Mouse (Mus musculus) lung, embryonic 16.5 days (tissue): ENCODE measurements at regions not wholly inside any gene's neighbourhood (a gene's known extent, or its start where the extent isn't known, plus 50 kb on each side); places are given as distances from the start of the nearest gene placed in this dataset.
"Not testable (repeated sequence)": the region's sequence is repeated elsewhere in the genome, so short reads cannot be mapped to it uniquely, and the experiment has no call there.

Experiments used
- ATAC-seq: fragments of 200-750 bp; cut with Nextera tagmentation; 2 replicates; pipeline ENCODE4 v1.8.0; 2017; ENCODE audit warnings: low read depth, mild to moderate bottlenecking, moderate library complexity
- H3K27ac ChIP-seq: fragments of 300-500 bp; sonication (generic); 2 replicates; pipeline ENCODE4 v1.5.1; 2014; ENCODE audit warnings: mild to moderate bottlenecking, control low read depth, low read length
- H3K27me3 ChIP-seq: fragments of 300-500 bp; sonication (generic); 2 replicates; pipeline ENCODE4 v1.6.1; 2014; ENCODE audit warnings: low read depth, low read length, mixed read lengths; ENCODE audit not compliant: control insufficient read depth, insufficient read depth
- H3K36me3 ChIP-seq: fragments of 300-500 bp; sonication (generic); 2 replicates; pipeline ENCODE4 v1.6.1; 2014; ENCODE audit warnings: low read length; ENCODE audit not compliant: control insufficient read depth, insufficient read depth
- H3K4me1 ChIP-seq: fragments of 300-500 bp; sonication (generic); replicated peaks from 2 replicates; pipeline ENCODE4 v1.6.1; 2014; ENCODE audit warnings: low read length, mixed read lengths; ENCODE audit not compliant: control insufficient read depth, insufficient read depth
- H3K4me2 ChIP-seq: fragments of 300-500 bp; sonication (generic); 2 replicates; pipeline ENCODE4 v1.6.1; 2014; ENCODE audit warnings: low read depth, low read length, control low read depth
- H3K4me3 ChIP-seq: fragments of 300-500 bp; sonication (generic); 2 replicates; pipeline ENCODE4 v1.5.1; 2014; ENCODE audit warnings: mild to moderate bottlenecking, low read length, control low read depth
- H3K9ac ChIP-seq: fragments of 300-500 bp; sonication (generic); 2 replicates; pipeline ENCODE4 v1.6.1; 2014; ENCODE audit warnings: low read length, control low read depth
- H3K9me3 ChIP-seq: fragments of 300-500 bp; sonication (generic); 2 replicates; pipeline ENCODE4 v1.6.1; 2016; ENCODE audit warnings: low read length; ENCODE audit not compliant: control insufficient read depth
- WGBS: fragments of 180-500 bp; shearing (Covaris S2); extraction: QIAGEN DNeasy Blood & Tissue Kit; methylation state at CpG from one replicate; pipeline ENCODE4 v1.1.7; 2014; 5-methylcytosine and 5-hydroxymethylcytosine counted together

- H3K9me3 ChIP-seq, result no peaks in the 10 kb centered on the region; the same call in 1 of the 2 replicates
- no peaks in the 10 kb centered on the region for H3K27me3 ChIP-seq
- no peak overlapping the region for H3K27ac ChIP-seq
- 72% methylated on average over 9 of the region's 9 CpGs for WGBS
- H3K4me3 ChIP-seq, result no peak overlapping the region
- no peak for ATAC-seq
- H3K4me2 ChIP-seq, result no peak overlapping the region
- no peaks in the 10 kb centered on the region for H3K4me1 ChIP-seq
- H3K9ac ChIP-seq, result no peak overlapping the region
- no peaks in the 10 kb centered on the region for H3K36me3 ChIP-seq
Measured at GRCm38 (mm10) chr13:50964070-50964469, 136.6 kb upstream of the Spin1 start.

DNA sequence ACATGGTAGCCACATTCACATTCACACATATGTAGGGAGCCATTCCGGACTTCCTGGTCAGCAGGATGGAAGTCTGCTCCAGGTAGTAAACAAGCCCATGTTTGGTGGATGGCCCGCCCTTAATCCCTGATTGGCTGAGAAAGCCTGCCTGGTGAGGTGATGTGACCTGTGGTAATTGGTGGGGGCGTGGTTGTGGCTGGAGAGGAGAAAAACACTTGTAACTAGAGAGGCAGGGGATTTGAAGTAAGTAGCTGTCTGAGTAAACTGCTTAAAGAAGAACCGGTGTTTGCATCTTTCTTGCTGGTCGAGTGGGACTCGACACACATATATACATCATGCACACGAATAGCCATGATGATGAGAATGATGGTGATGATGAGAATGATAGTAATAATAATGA is 135.6 kb upstream of the Spin1 start:
- H3K27ac ChIP-seq, H3K4me1 ChIP-seq, H3K27me3 ChIP-seq, H3K9me3 ChIP-seq, H3K36me3 ChIP-seq, H3K4me3 ChIP-seq, H3K9ac ChIP-seq, ATAC-seq, H3K4me2 ChIP-seq: not testable (repeated sequence)
- 54% methylated on average over 7 of the region's 7 CpGs for WGBS

GRCm38 (mm10) chr13:50965678-50966077 is 135.0 kb upstream of the Spin1 start:
- ATAC-seq, result no peak
- H3K27me3 ChIP-seq, result no peaks in the 10 kb centered on the region
- 66% methylated on average over 4 of the region's 4 CpGs for WGBS
- H3K4me2 ChIP-seq, result no peak overlapping the region
- no peaks in the 10 kb centered on the region for H3K4me1 ChIP-seq
- H3K9me3 ChIP-seq, result no peaks in the 10 kb centered on the region; the same call in 1 of the 2 replicates
- no peaks in the 10 kb centered on the region for H3K36me3 ChIP-seq
- H3K4me3 ChIP-seq, result no peak overlapping the region
- no peak overlapping the region for H3K27ac ChIP-seq
- no peak overlapping the region for H3K9ac ChIP-seq

- H3K4me3 ChIP-seq, result no peak overlapping the region
- no peak for ATAC-seq
- no peaks in the 10 kb centered on the region; the same call in 1 of the 2 replicates for H3K9me3 ChIP-seq
- no peak overlapping the region for H3K27ac ChIP-seq
- H3K4me2 ChIP-seq, result no peak overlapping the region
- 72% methylated on average over 2 of the region's 2 CpGs for WGBS
- no peaks in the 10 kb centered on the region for H3K36me3 ChIP-seq
- H3K9ac ChIP-seq, result no peak overlapping the region
- no peaks in the 10 kb centered on the region for H3K27me3 ChIP-seq
- H3K4me1 ChIP-seq, result no peaks in the 10 kb centered on the region
Measured at GRCm38 (mm10) chr13:50966826-50967225, 133.9 kb upstream of the Spin1 start.

DNA sequence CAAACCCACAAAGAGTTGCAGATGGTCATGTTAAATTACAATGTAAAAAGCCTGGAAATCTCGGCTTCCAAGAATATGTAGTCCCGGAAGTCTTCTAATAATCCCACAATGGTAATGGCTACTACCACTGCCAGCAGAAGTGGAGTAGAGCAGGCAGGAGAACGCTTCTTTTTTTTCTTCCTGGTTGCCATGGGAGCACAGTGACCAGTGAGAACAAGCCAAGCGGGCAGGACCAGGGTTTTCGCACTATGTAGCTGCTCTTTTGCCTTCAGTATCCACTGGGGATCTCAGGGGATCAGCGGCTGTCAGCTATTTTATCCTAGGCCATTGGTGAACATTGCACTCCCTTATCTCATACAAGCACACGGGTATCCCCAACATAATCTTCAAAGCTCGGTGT is 127.3 kb upstream of the Spin1 start:
- WGBS, result 59% methylated on average over 8 of the region's 8 CpGs
- Histone ChIP-seq H3K4me1 (no peaks in the 10 kb centered on the region), H3K27me3 (no peaks in the 10 kb centered on the region), H3K9me3 (no peaks in the 10 kb centered on the region), H3K4me3 (no peak overlapping the region), H3K9ac (no peak overlapping the region), H3K4me2 (no peak overlapping the region), H3K36me3 (no peaks in the 10 kb centered on the region), H3K27ac (no peak overlapping the region)
- no peak for ATAC-seq

DNA sequence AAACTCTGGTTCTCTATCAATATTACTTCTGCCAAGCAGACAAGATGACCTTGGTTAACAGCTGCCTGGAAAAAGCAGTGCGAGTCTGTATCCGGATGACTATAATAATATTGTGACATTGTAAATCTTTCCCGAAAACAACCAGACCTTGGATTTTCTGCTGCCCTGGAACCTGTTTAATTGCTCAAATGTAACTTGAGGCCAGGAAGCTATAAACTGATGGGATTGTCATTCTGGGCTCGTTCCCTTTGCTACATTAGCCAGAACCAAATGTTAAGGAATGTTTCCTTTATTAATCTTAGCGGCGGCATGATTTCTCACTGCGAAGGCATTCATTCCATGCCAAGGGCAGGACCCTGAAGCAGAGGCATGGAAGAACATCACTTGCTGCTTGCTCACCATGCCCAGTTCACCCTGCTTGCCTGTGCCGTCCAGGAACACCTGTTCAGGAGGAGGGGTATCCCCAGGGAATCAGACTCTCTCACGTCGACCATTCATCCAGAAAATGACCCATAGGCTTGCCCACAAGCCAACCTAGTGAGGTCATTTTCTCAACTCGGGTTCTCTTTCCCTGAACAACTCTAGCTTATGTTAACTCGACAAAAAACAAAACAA is 125.3 kb upstream of the Spin1 start:
- 69% methylated on average over 12 of the region's 12 CpGs for WGBS
- ATAC-seq, result no peak
- no peak overlapping the region for H3K4me2 ChIP-seq

DNA sequence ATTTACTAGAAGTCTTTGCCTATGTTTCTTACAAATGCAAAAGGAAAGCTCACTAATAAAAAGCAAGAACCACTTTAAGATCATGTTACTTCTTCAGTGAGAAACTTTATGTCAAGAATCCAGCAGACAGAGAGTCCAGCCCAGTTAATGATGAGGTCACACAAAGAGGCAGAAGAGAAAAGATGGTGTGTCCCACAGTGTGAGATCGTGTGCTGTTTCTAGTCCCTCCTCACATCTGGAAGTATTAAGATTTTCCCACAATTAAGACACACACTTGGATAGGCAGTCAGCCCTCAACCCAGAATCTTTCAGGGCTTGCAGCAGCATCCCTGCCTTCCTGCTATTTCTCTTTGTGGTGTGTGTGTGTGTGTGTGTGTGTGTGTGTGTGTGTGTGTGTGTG is 118.7 kb upstream of the Spin1 start:
- Histone ChIP-seq H3K4me2 (no peak overlapping the region), H3K27ac (no peak overlapping the region), H3K27me3 (no peaks in the 10 kb centered on the region), H3K4me1 (no peaks in the 10 kb centered on the region), H3K36me3 (no peaks in the 10 kb centered on the region), H3K9ac (no peak overlapping the region), H3K4me3 (no peak overlapping the region), H3K9me3 (no peaks in the 10 kb centered on the region; the same call in 1 of the 2 replicates)
- no peak for ATAC-seq
- WGBS, result 75% methylated on average over 1 of the region's 1 CpGs

More for the DNA sequence above, 125.3 kb upstream of the Spin1 start:
- H3K9me3 ChIP-seq, result no peaks in the 10 kb centered on the region
- no peaks in the 10 kb centered on the region for H3K4me1 ChIP-seq
- no peak overlapping the region for H3K4me3 ChIP-seq
- H3K36me3 ChIP-seq, result no peaks in the 10 kb centered on the region
- no peak overlapping the region for H3K27ac ChIP-seq
- H3K27me3 ChIP-seq, result no peaks in the 10 kb centered on the region
- no peak overlapping the region for H3K9ac ChIP-seq

- Histone ChIP-seq H3K4me1 (no peaks in the 10 kb centered on the region), H3K27me3 (no peaks in the 10 kb centered on the region), H3K4me3 (no peak overlapping the region), H3K9ac (no peak overlapping the region), H3K36me3 (no peaks in the 10 kb centered on the region), H3K9me3 (no peaks in the 10 kb centered on the region; the same call in 1 of the 2 replicates), H3K27ac (no peak overlapping the region), H3K4me2 (no peak overlapping the region)
- 47% methylated on average over 10 of the region's 10 CpGs for WGBS
- ATAC-seq, result no peak
Measured at GRCm38 (mm10) chr13:50982990-50983389, 117.7 kb upstream of the Spin1 start.

DNA sequence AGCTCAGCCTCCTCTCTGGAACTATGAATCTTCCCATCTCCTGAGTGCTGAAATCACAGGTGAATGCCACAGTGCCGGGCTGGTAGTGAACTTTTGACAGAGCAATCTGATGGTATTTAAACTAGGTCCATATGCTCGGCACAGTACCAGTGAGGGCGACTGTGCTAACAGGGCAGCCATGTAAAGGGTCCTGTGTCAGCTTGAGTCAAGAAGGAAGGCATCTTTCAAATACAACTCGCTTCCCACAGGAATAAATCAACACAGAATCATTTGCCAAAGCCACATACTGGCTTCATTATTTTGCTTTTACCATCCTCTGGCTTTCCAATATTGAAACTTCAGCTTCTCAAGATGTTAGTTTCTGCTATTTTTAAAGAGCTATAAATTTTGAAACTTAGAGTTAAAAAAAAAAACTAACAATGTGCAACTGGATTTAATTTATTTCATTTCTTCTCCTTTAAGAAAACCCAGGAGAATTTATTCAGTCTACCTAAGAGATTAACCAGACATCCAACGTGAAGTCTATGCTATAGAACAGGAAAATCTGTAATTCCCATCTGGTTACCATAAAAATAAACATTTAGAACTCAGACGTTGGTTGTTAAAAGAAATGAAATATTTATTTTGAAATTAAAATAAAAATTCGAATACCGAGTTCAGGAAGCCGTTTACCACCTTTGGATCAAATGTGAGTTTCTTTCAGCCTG is 108.8 kb upstream of the Spin1 start:
- H3K9me3 ChIP-seq, result no peaks in the 10 kb centered on the region
- WGBS, result 68% methylated on average over 9 of the region's 9 CpGs
- no peak overlapping the region for H3K27ac ChIP-seq
- no peak overlapping the region for H3K4me2 ChIP-seq
- no peaks in the 10 kb centered on the region for H3K4me1 ChIP-seq
- H3K36me3 ChIP-seq, result no peaks in the 10 kb centered on the region
- no peaks in the 10 kb centered on the region for H3K27me3 ChIP-seq
- H3K4me3 ChIP-seq, result no peak overlapping the region
- no peak for ATAC-seq
- no peak overlapping the region for H3K9ac ChIP-seq
